ENCODE assay signal across 8 mouse cellular contexts in the genomic region with DNA sequence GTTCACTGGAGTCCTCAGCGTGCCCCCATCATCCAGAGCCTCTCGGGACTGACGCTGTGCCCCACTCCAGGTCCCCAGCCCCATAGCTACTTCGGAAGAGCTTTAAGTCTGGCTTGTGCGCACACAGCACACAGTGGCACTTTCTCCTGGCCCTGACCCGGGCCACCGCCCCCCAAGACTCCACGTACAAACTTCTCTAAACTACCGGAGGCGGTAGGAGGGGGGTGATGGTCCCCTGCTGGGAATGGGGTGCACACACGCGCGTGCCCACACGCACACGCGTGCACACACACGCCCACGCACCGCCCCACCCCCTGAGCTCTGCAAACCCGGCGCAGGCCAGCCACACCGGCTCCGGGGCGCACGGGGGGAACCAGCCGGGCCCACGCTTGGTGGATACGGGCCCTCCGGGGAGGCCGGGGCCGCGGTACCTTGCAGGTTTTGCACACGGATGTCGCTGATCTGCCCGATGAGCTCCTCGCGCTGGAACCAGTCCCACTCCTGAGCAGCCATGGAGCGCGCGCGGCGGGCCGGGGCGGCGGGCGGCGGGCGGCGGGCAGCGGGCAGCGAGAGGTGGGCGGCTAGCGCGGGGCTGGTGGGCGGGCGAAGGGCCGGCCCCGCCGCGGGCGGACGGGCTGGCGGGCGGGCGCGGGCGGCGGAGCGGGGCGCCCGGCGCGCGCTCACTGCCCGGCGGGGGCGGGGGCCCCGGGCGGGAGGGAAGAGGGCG. TPM values are rescaled to one million over a fixed set of nuclear protein-coding genes. Genes with fewer than 3 reads are reported as not detected.
DNase-seq lines count a peak whose midpoint lies in the region; ATAC-seq and TF ChIP-seq lines count a peak whose summit lies in the region.

A gene (minus strand): TSS at position 638 of the 727 bp plus-strand sequence.

- H3K27me3 ChIP-seq in thymus, adult 2 months (ENCODE audit: control insufficient read depth, insufficient read depth, low read length): no peaks in the 10 kb centered on the region; the same call in 1 of the 2 replicates
- peaks cover 5% of the 10 kb centered on the region; the same call in 1 of the 2 replicates for H3K27me3 ChIP-seq in embryonic facial prominence, embryonic 10.5 days (replicated peaks; ENCODE audit: low read depth, poor library complexity, severe bottlenecking)
- H3K27me3 ChIP-seq in heart, embryonic 14.5 days (ENCODE audit: control insufficient read depth, insufficient read depth, low read length): peaks cover 11% of the 10 kb centered on the region; the same call in 1 of the 2 replicates
- H3K27me3 ChIP-seq in liver, postnatal 0 days (ENCODE audit: insufficient read depth, low read length): peaks cover 20% of the 10 kb centered on the region

- H3K9me3 ChIP-seq in embryonic facial prominence, embryonic 10.5 days: peaks cover 4% of the 10 kb centered on the region; the same call in 1 of the 2 replicates
- 0 out of 2 replicates have a peak, but pooled peaks cover 4% of the 10 kb centered on the region for H3K9me3 ChIP-seq in heart, embryonic 14.5 days (ENCODE audit: control insufficient read depth, low read length)
- H3K9me3 ChIP-seq in liver, postnatal 0 days (ENCODE audit: low read length): no peaks in the 10 kb centered on the region

- TF ChIP-seq EP300 in liver, postnatal 0 days (IDR thresholded peaks at IDR 0.05; ENCODE audit: low read depth): no peak

- no peaks in the 10 kb centered on the region for H3K4me1 ChIP-seq in thymus, adult 2 months (replicated peaks; ENCODE audit: control insufficient read depth, insufficient read depth, low read length)
- peaks cover 39% of the 10 kb centered on the region for H3K4me1 ChIP-seq in embryonic facial prominence, embryonic 10.5 days
- peaks cover 5 to 7% of the 10 kb centered on the region in 2 experiments; a peak in 2 of 4 replicates for H3K4me1 ChIP-seq in heart, embryonic 14.5 days (ENCODE audit: control insufficient read depth in 2 of 2, insufficient read depth in 2 of 2, low read length in 2 of 2)
- no peaks in the 10 kb centered on the region; the same call in 1 of the 2 replicates for H3K4me1 ChIP-seq in liver, postnatal 0 days (ENCODE audit: insufficient read depth)

- no peak for TF ChIP-seq POLR2A in thymus, adult 2 months (IDR thresholded peaks at IDR 0.05; ENCODE audit: control insufficient read depth, extremely low read depth, insufficient read depth, low read length, poor library complexity)

- no peaks in the 10 kb centered on the region for H3K36me3 ChIP-seq in thymus, adult 2 months (ENCODE audit: control insufficient read depth, insufficient read depth, low read length)
- H3K36me3 ChIP-seq in embryonic facial prominence, embryonic 10.5 days (replicated peaks): no peaks in the 10 kb centered on the region; the same call in 1 of the 2 replicates
- no peaks in the 10 kb centered on the region for H3K36me3 ChIP-seq in heart, embryonic 14.5 days (ENCODE audit: control insufficient read depth, insufficient read depth, low read length)
- H3K36me3 ChIP-seq in liver, postnatal 0 days (replicated peaks; ENCODE audit: insufficient read depth, low read length): no peaks in the 10 kb centered on the region

- H3K27ac ChIP-seq in thymus, adult 2 months (ENCODE audit: control insufficient read depth, insufficient read depth, low read length): no peak within 1 kb of the TSS
- H3K27ac ChIP-seq in embryonic facial prominence, embryonic 10.5 days (replicated peaks): peak within 1 kb of the TSS; percentile 89
- no peak within 1 kb of the TSS for H3K27ac ChIP-seq in heart, embryonic 14.5 days (replicated peaks in 1 of 2; ENCODE audit: control insufficient read depth in 1 of 2, insufficient read depth in 1 of 2, low read depth in 2 of 2, low read length in 2 of 2)
- H3K27ac ChIP-seq in liver, postnatal 0 days (ENCODE audit: low read depth): peak within 1 kb of the TSS; percentile 76

- TF ChIP-seq CTCF in thymus, adult 2 months (IDR thresholded peaks at IDR 0.05; ENCODE audit: borderline replicate concordance, control insufficient read depth, extremely low read depth, insufficient read depth, low read length, poor library complexity): no peak
- TF ChIP-seq CTCF in liver, postnatal 0 days (IDR thresholded peaks at IDR 0.05; ENCODE audit: low read depth): no peak

- DNase-seq in thymus, adult 2 months: peak; percentile 2
- no peak for DNase-seq in thymus, postnatal 10 days (ENCODE audit: low spot score in 2 of 2)
- DNase-seq in embryonic facial prominence, embryonic 10.5 days (ENCODE audit: low spot score): peak; percentile 62
- peak; percentile 61 for DNase-seq in kidney, postnatal 14 days
- DNase-seq in liver, postnatal 0 days: peak; percentile 39
- DNase-seq in retina, postnatal 7 days (ENCODE audit: low read depth, low spot score): peak; percentile 21
- no peak for DNase-seq in adipocyte (ENCODE audit: low spot score)

- peak within 1 kb of the TSS; percentile 1; the same call in 1 of the 2 replicates for H3K4me3 ChIP-seq in thymus, adult 2 months (ENCODE audit: control insufficient read depth, insufficient read depth, low read length)
- peak within 1 kb of the TSS; percentile 84 for H3K4me3 ChIP-seq in embryonic facial prominence, embryonic 10.5 days
- H3K4me3 ChIP-seq in heart, embryonic 14.5 days (ENCODE audit: control insufficient read depth in 1 of 2, insufficient read depth in 1 of 2, low read depth in 1 of 2, low read length in 2 of 2): peak within 1 kb of the TSS; percentile 58 to 74
- peak within 1 kb of the TSS; percentile 64 for H3K4me3 ChIP-seq in liver, postnatal 0 days (ENCODE audit: low read depth, low read length)

- H3K4me2 ChIP-seq in heart, embryonic 14.5 days (ENCODE audit: low read length): peak within 1 kb of the TSS; percentile 100
- peak within 1 kb of the TSS; percentile 76 for H3K4me2 ChIP-seq in liver, postnatal 0 days (ENCODE audit: low read depth, low read length)

- 12% methylated on average over 59 of the region's 80 CpGs for WGBS in thymus, adult 2 months
- 3% methylated on average over 79 of the region's 80 CpGs for WGBS in embryonic facial prominence, embryonic 10.5 days
- WGBS in heart, embryonic 14.5 days: under 1% methylated on average over 66 of the region's 80 CpGs
- WGBS in liver, postnatal 0 days (ENCODE audit: insufficient replicate concordance): 2% methylated on average over 33 of the region's 80 CpGs

- ATAC-seq in heart, embryonic 14.5 days (ENCODE audit: insufficient number of reproducible peaks, insufficient read depth, low FRiP score, low read depth): no peak
- peak; percentile 10 for ATAC-seq in liver, postnatal 0 days

- H3K9ac ChIP-seq in heart, embryonic 14.5 days (ENCODE audit: low read length): peak within 1 kb of the TSS; percentile 77
- H3K9ac ChIP-seq in liver, postnatal 0 days (replicated peaks): peak within 1 kb of the TSS; percentile 72

RNA-seq across cellular contexts. Expression of the gene that starts here (rescaled TPM):
- polyA plus RNA-seq in thymus, adult 2 months (2012; rRNA removed): 0.75 and 1.0 TPM in 2 replicates
- polyA plus RNA-seq in embryonic facial prominence, embryonic 10.5 days (2016; fragmentation: Nextera tagmentation; extraction: Ambion mirVana): 2.6 and 3.2 TPM in 2 replicates
- polyA plus RNA-seq in heart, embryonic 14.5 days (2014; fragmentation: Nextera tagmentation; extraction: Ambion mirVana): 0.44 and 0.49 TPM in 2 replicates
- polyA plus RNA-seq in liver, postnatal 0 days (2015; fragmentation: Nextera tagmentation; extraction: Ambion mirVana): 1.9 and 2.5 TPM in 2 replicates

Comparison
In these comparisons a context has a peak if more than half of its experiments do, and no peak if none do; other contexts are left out.
1. DNase-seq: peak in thymus, adult 2 months (single experiment), embryonic facial prominence, embryonic 10.5 days (single experiment), kidney, postnatal 14 days (single experiment), liver, postnatal 0 days (single experiment) and retina, postnatal 7 days (single experiment); none in thymus, postnatal 10 days (0 of 2) and adipocyte (single experiment).
2. H3K27ac ChIP-seq: peak in embryonic facial prominence, embryonic 10.5 days (single experiment) and liver, postnatal 0 days (single experiment); none in thymus, adult 2 months (single experiment) and heart, embryonic 14.5 days (0 of 2).
3. H3K4me3 ChIP-seq: peak in every context shown above with its lines; median percentile 84 in embryonic facial prominence, embryonic 10.5 days; 66 in heart, embryonic 14.5 days; 64 in liver, postnatal 0 days; 1 in thymus, adult 2 months.